Mouse (Mus musculus) ovary, adult 2 months (tissue): ENCODE data around the gene Lhfpl2. TPM values are rescaled to one million over a fixed set of nuclear protein-coding genes. Genes with fewer than 3 reads are reported as not detected.

ENCODE experiments used
- polyA plus RNA-seq: library from polyadenylated mRNA; depleted of rRNA; stranded (reverse); fragments of >200 nt; gene quantifications from 2 replicates; pipeline ENCODE4 v1.2.3, GENCODE M21; 2012; rRNA removed

Lhfpl2 gene
- 79.5 and 80.3 TPM in 2 replicates for polyA plus RNA-seq

DNA sequence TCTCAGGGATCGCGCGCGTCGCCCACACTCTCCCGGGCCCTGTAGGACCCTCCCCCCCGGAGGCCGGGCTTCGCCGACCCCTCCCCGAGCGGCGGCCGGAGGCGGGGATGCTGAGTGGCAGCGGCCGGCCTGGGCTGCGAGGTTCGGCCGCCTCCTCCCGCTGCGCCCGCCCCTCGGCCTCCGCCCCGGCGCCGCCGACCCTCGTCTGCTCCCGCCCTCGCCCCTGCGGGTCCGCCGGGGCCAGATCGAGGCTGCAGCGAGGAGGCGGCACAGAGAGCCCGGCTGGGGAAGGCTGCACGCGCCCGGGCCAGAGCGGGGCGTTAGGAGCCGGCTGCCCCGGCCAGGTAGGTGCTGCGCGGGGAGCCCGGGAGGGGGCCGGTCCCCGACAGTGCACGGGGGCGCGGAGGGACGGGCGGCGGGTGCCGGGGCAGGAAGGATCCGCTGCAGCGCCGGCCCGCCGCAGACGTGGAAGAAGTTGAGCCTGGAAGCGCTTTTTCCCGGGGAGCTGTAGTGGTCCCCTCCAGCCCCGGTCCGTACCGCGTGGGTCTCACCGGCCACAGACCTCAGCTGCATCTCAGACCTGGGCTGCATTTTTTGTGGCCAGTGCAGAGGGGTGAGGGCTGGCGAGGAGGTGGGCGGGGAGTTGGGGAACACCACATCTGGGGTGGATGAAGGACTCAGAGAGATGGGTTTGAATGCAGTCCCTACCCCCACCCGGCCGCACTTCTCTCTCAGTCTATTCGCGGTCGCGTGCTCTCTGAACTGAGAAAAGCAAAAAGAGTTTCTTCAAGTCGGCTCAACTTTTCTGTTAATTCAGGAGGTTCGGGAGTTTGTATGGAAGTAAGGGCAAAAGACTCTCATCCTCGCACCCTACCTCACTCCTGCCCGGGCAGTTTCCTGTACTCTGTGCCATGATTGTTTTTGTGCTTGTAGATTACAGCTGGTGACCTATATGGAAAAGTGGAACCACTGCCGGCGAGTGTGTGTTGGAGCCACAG, at the start of gene Lhfpl2:
Gene Lhfpl2 (plus strand): TSS at position 234 of the 998 bp plus-strand sequence.

Other genes with a start within 250 kb of the Lhfpl2 start
- gene Scamp1, start 228.1 kb downstream of the Lhfpl2 start, polyA plus RNA-seq = 15.3 and 15.5 TPM in 2 replicates